Mouse (Mus musculus): Measurements from ENCODE around the gene 9330182L06Rik. TPM values are rescaled to one million over a fixed set of nuclear protein-coding genes. Genes with fewer than 3 reads are reported as not detected.
A peak's percentile ranks its signal among the peaks of the same experiment; 100 is the strongest.

9330182L06Rik gene
- 21.6 and 27.2 TPM in 2 replicates for polyA plus RNA-seq (2015; fragmentation: Nextera tagmentation; extraction: Ambion mirVana)

DNA sequence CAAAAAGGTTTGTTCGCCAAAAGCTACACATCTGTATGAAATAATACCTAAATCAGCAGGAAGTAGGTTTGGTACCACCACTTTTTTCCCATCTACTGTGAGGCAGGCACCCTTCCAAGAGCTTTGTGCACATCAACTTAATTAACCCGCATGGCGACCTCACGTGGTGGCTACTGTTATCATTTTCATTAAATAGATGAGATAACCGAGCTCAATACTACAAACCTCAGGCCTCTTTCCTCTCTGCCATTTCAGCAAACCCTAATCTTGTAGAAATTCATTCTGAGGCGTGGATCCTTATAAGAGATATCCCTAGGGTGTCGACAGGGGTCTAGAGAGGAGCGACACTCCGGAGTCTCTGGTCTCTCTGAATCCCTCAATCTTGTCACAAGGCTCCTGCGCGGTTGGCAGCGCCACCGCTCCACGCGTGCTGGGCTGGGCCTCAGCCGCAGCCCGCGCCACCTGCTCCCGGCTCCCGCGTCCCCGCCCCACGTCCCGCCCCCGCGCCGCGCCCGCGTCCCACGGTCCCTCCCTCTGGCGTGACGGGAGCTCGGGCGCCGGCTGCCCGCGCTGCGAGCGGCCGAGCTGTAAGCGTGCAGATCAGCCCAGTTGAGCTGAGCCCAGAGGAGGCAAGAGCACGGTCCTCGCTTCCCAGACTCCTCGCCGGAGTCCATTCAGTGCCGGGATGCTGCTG lies at the start of gene 9330182L06Rik:
9330182L06Rik (plus strand) TSS at position 533 of the 694 bp plus-strand sequence.
- WGBS, result under 1% methylated on average over 33 of the region's 47 CpGs
- H3K27me3 ChIP-seq (replicated peaks; ENCODE audit: control insufficient read depth, insufficient read depth, low read length), result no peaks in the 10 kb centered on the region
- peaks cover 10% of the 10 kb centered on the region for H3K4me1 ChIP-seq (ENCODE audit: control insufficient read depth, insufficient read depth, low read depth, low read length)
- H3K27ac ChIP-seq (ENCODE audit: low read depth, low read length), result peak within 1 kb of the TSS; percentile 97
- H3K9ac ChIP-seq (ENCODE audit: low read depth, low read length), result peak within 1 kb of the TSS; percentile 90
- no peaks in the 10 kb centered on the region for H3K9me3 ChIP-seq (ENCODE audit: control insufficient read depth, low read length)
- peak within 1 kb of the TSS; percentile 79 for H3K4me3 ChIP-seq (ENCODE audit: low read length)
- peak within 1 kb of the TSS; percentile 84 for H3K4me2 ChIP-seq (ENCODE audit: low read length)
- ATAC-seq, result peak; percentile 97
- no peaks in the 10 kb centered on the region for H3K36me3 ChIP-seq (ENCODE audit: control insufficient read depth, insufficient read depth, low read length)

GRCm38 (mm10) chr5:9227456-9228008 lies 38.4 kb upstream of the 9330182L06Rik start:
- H3K27me3 ChIP-seq (replicated peaks; ENCODE audit: control insufficient read depth, insufficient read depth, low read length), result no peaks in the 10 kb centered on the region
- H3K9me3 ChIP-seq (ENCODE audit: control insufficient read depth, low read length), result no peaks in the 10 kb centered on the region
- ATAC-seq, result no peak
- H3K4me3 ChIP-seq (ENCODE audit: low read length), result no peak overlapping the region
- H3K4me2 ChIP-seq (ENCODE audit: low read length), result no peak overlapping the region
- H3K4me1 ChIP-seq (ENCODE audit: control insufficient read depth, insufficient read depth, low read depth, low read length), result no peaks in the 10 kb centered on the region
- H3K9ac ChIP-seq (ENCODE audit: low read depth, low read length), result no peak overlapping the region
- 70% methylated on average over 4 of the region's 4 CpGs for whole genome bisulfite sequencing
- H3K27ac ChIP-seq (ENCODE audit: low read depth, low read length), result no peak overlapping the region
- no peaks in the 10 kb centered on the region for H3K36me3 ChIP-seq (ENCODE audit: control insufficient read depth, insufficient read depth, low read length)

GRCm38 (mm10) chr5:9264361-9264760 lies 1.6 kb upstream of the 9330182L06Rik start:
- Histone ChIP-seq H3K4me2 (ENCODE audit: low read length) (no peak overlapping the region), H3K4me3 (ENCODE audit: low read length) (no peak overlapping the region), H3K9me3 (ENCODE audit: control insufficient read depth, low read length) (no peaks in the 10 kb centered on the region), H3K27ac (ENCODE audit: low read depth, low read length) (no peak overlapping the region), H3K4me1 (ENCODE audit: control insufficient read depth, insufficient read depth, low read depth, low read length) (peaks cover 10% of the 10 kb centered on the region), H3K9ac (ENCODE audit: low read depth, low read length) (no peak overlapping the region), H3K36me3 (ENCODE audit: control insufficient read depth, insufficient read depth, low read length) (no peaks in the 10 kb centered on the region), H3K27me3 (replicated peaks; ENCODE audit: control insufficient read depth, insufficient read depth, low read length) (no peaks in the 10 kb centered on the region)
- 63% methylated on average over 4 of the region's 4 CpGs for WGBS
- no peak for ATAC-seq

DNA sequence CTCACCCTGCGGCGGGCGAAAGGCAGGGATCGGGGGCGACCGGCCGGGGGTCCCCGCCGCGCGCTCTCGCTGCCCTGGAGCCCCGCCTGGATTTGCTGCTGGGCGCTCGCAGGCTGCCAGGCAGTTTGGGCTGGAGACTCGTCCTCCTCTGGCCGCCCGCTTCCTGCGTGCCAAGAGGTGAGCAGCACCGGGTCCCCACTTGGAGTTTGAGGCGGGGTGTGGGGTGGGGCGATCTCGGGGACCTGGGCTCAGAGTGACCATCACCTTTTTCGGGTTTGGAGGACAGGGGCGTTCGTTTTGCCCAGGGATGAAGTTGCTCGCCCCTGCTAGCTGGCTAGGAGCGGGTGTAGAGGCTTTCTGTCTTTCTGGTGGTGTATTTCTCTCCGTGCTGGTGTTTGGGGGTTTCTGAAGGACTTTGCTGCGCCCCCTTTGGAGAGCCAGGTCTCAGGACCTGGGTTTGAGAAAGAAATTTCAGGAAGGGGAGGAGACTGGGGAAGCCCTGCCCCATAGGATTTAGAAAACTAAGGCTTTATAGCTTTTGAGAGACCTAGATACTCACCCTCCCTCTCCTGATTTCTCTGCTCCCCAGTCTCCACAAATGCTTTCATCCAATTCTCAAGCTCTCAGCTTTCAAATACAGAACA lies 484 bp downstream of the 9330182L06Rik start:
- ATAC-seq, result no peak
- WGBS, result 0% methylated on average over 23 of the region's 30 CpGs
- peak overlapping the region; percentile 90 for H3K9ac ChIP-seq (ENCODE audit: low read depth, low read length)

DNA sequence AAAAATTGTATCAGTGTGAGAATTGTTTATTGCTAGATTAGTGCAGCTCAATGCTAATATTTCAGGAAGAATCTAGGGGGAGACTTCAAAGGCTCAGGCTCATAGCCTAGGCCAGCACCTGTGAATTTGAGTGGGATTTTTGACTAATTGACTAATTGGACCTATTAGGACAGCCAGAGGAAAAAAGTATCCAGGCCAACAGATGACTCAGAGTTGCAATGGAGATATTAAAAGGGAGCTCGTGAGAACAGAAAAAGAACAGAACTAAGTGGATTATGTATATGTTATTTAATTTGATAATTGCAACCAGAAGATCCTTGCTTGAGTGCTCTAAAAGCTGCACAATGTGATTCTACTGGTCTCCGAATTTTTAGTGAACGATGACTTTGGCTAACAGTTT lies 3.7 kb downstream of the 9330182L06Rik start:
- no peaks in the 10 kb centered on the region for H3K36me3 ChIP-seq (ENCODE audit: control insufficient read depth, insufficient read depth, low read length)
- H3K27me3 ChIP-seq (replicated peaks; ENCODE audit: control insufficient read depth, insufficient read depth, low read length), result no peaks in the 10 kb centered on the region
- H3K4me1 ChIP-seq (ENCODE audit: control insufficient read depth, insufficient read depth, low read depth, low read length), result peaks cover 10% of the 10 kb centered on the region
- H3K4me3 ChIP-seq (ENCODE audit: low read length), result no peak overlapping the region
- no peak overlapping the region for H3K4me2 ChIP-seq (ENCODE audit: low read length)
- no peak overlapping the region for H3K9ac ChIP-seq (ENCODE audit: low read depth, low read length)
- WGBS, result 87% methylated on average over 3 of the region's 3 CpGs
- ATAC-seq, result no peak
- no peaks in the 10 kb centered on the region for H3K9me3 ChIP-seq (ENCODE audit: control insufficient read depth, low read length)
- H3K27ac ChIP-seq (ENCODE audit: low read depth, low read length), result no peak overlapping the region

More for the DNA sequence above, 484 bp downstream of the 9330182L06Rik start:
- Histone ChIP-seq H3K4me3 (ENCODE audit: low read length) (peak overlapping the region; percentile 79), H3K9me3 (ENCODE audit: control insufficient read depth, low read length) (no peaks in the 10 kb centered on the region), H3K27me3 (replicated peaks; ENCODE audit: control insufficient read depth, insufficient read depth, low read length) (no peaks in the 10 kb centered on the region), H3K4me1 (ENCODE audit: control insufficient read depth, insufficient read depth, low read depth, low read length) (peaks cover 10% of the 10 kb centered on the region), H3K4me2 (ENCODE audit: low read length) (peak overlapping the region; percentile 84), H3K27ac (ENCODE audit: low read depth, low read length) (peak overlapping the region; percentile 97), H3K36me3 (ENCODE audit: control insufficient read depth, insufficient read depth, low read length) (no peaks in the 10 kb centered on the region)

DNA sequence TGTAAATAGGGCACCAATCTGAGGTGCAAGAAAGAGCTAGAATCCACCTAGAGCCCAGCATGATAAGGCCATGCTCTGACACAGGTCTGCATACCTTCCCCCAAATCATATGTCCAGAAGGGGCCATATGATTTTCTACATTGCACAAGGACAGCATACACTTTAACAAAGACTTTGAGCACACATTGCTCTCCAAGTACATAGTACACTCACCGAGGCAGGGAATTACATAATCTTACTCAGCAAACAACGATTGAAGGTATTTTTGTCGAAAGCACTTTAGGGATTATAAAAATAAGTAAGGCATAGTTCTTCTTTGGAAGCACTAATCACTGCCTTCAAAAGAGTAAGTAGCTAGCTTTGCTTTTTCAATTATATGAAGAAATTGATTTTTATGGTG lies 7.1 kb downstream of the 9330182L06Rik start:
- Histone ChIP-seq H3K4me1 (ENCODE audit: control insufficient read depth, insufficient read depth, low read depth, low read length) (peaks cover 6% of the 10 kb centered on the region; the same call in 1 of the 2 replicates), H3K9me3 (ENCODE audit: control insufficient read depth, low read length) (no peaks in the 10 kb centered on the region), H3K36me3 (ENCODE audit: control insufficient read depth, insufficient read depth, low read length) (no peaks in the 10 kb centered on the region), H3K4me2 (ENCODE audit: low read length) (no peak overlapping the region), H3K27me3 (replicated peaks; ENCODE audit: control insufficient read depth, insufficient read depth, low read length) (no peaks in the 10 kb centered on the region), H3K9ac (ENCODE audit: low read depth, low read length) (no peak overlapping the region), H3K4me3 (ENCODE audit: low read length) (no peak overlapping the region), H3K27ac (ENCODE audit: low read depth, low read length) (no peak overlapping the region)
- no peak for ATAC-seq
- WGBS, result 85% methylated on average over 3 of the region's 3 CpGs

DNA sequence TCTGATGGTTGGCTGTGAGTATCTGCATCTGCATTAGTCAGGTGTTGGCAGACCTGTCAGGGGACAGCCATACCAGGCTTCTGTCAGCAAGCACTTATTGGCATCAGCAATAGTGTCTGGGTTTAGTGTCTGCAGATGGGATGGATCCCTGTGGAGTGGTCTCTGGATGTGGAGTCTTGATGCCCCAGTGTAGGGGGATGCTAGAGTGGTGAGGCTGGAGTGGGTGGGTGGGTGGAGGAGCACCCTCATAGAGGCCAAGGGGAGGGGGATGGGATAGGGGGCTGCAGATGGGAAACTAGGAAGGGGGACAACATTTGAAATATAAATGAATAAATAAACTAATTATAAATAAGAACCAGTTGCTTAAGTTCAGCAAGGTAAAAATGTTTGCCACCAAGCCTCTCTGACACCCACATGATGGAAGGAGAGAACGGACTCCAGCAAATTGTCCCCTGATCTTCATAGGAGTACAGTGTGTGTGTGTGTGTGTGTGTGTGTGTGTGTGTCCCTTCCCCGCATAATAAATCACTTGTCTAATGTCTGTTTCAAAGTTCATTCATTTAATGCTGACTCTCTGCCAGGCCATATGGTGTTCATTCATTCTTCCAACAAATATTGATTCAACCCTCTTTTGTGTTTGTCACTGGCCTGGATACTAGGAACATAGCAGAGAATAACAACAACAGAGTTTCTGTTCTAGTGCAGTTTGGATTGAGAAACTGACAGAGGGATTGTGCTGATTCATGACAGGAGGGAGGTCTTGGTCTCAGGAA lies 30.0 kb downstream of the 9330182L06Rik start:
- ATAC-seq, result peak; percentile 71
- 42% methylated on average over 2 of the region's 2 CpGs for WGBS
- H3K27ac ChIP-seq (ENCODE audit: low read depth, low read length), result no peak overlapping the region

DNA sequence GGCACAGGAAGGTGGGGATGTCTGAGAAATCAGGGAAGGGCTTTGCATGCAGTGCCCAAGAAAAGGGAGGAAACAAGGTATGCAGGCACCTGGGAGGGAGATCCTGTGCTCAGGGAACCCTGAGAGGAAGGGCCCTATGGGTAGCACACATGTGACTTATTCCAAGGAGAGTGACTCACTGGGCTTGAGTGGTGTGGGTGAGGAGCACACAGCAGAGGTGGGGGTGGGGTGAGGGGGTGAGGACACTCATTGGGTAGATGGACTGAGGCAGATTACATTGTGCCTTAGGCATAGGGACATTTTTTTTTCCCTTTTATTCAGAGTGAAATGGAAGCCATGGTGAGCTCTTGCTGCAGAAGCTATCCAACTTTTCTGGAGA lies 30.6 kb downstream of the 9330182L06Rik start:
- no peak overlapping the region for H3K27ac ChIP-seq (ENCODE audit: low read depth, low read length)
- no peak overlapping the region for H3K4me2 ChIP-seq (ENCODE audit: low read length)
- no peaks in the 10 kb centered on the region; the same call in 1 of the 2 replicates for H3K4me1 ChIP-seq (ENCODE audit: control insufficient read depth, insufficient read depth, low read depth, low read length)
- no peak overlapping the region for H3K9ac ChIP-seq (ENCODE audit: low read depth, low read length)
- H3K27me3 ChIP-seq (replicated peaks; ENCODE audit: control insufficient read depth, insufficient read depth, low read length), result no peaks in the 10 kb centered on the region
- H3K36me3 ChIP-seq (ENCODE audit: control insufficient read depth, insufficient read depth, low read length), result no peaks in the 10 kb centered on the region
- peak; percentile 58 for ATAC-seq
- H3K9me3 ChIP-seq (ENCODE audit: control insufficient read depth, low read length), result no peaks in the 10 kb centered on the region
- H3K4me3 ChIP-seq (ENCODE audit: low read length), result no peak overlapping the region

More for the DNA sequence above, 30.0 kb downstream of the 9330182L06Rik start:
- no peaks in the 10 kb centered on the region for H3K27me3 ChIP-seq (replicated peaks; ENCODE audit: control insufficient read depth, insufficient read depth, low read length)
- no peaks in the 10 kb centered on the region for H3K36me3 ChIP-seq (ENCODE audit: control insufficient read depth, insufficient read depth, low read length)
- H3K9me3 ChIP-seq (ENCODE audit: control insufficient read depth, low read length), result no peaks in the 10 kb centered on the region
- H3K4me1 ChIP-seq (ENCODE audit: control insufficient read depth, insufficient read depth, low read depth, low read length), result no peaks in the 10 kb centered on the region; the same call in 1 of the 2 replicates
- H3K4me3 ChIP-seq (ENCODE audit: low read length), result no peak overlapping the region
- no peak overlapping the region for H3K4me2 ChIP-seq (ENCODE audit: low read length)
- no peak overlapping the region for H3K9ac ChIP-seq (ENCODE audit: low read depth, low read length)

DNA sequence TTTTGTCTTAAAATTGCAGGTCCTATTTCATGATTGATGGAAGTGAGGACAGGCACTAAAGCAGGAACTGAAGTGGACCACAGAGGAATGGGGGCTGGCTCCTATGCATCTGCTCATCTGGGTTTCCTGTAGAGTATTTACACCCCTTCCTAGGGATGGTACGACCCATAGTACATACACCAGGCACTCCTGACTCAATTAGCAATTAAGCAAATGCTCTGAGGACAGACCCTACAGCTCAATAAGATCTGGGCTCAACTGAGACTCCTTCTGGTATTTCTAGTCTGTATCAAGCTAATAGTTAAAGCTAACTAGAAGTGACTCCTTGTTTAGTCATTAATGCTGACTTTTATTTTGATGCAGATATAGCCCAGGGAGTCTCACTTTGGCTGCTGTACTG lies 60.9 kb downstream of the 9330182L06Rik start:
- Histone ChIP-seq H3K36me3 (ENCODE audit: control insufficient read depth, insufficient read depth, low read length) (no peaks in the 10 kb centered on the region), H3K9me3 (ENCODE audit: control insufficient read depth, low read length) (no peaks in the 10 kb centered on the region), H3K9ac (ENCODE audit: low read depth, low read length) (no peak overlapping the region), H3K4me3 (ENCODE audit: low read length) (no peak overlapping the region), H3K4me2 (ENCODE audit: low read length) (no peak overlapping the region), H3K27ac (ENCODE audit: low read depth, low read length) (no peak overlapping the region), H3K27me3 (replicated peaks; ENCODE audit: control insufficient read depth, insufficient read depth, low read length) (no peaks in the 10 kb centered on the region), H3K4me1 (ENCODE audit: control insufficient read depth, insufficient read depth, low read depth, low read length) (no peaks in the 10 kb centered on the region)
- WGBS, result 50% methylated on average over 1 of the region's 1 CpGs
- no peak for ATAC-seq
